Mouse (Mus musculus): ENCODE data around the gene Itln1.

Gene Itln1

GRCm38 (mm10) chr1:171535194-171535593 is at the start of gene Itln1:
Itln1 (minus strand) TSS chr1:171535294.
- DNase-seq = no peak

GRCm38 (mm10) chr1:171584584-171584983 is 49.5 kb upstream of the Itln1 start:
- DNase-seq = no peak

GRCm38 (mm10) chr1:171577168-171577567 is 42.1 kb upstream of the Itln1 start:
- DNase-seq = no peak

GRCm38 (mm10) chr1:171568436-171568835 is 33.3 kb upstream of the Itln1 start:
- DNase-seq = no peak

GRCm38 (mm10) chr1:171566777-171567176 is 31.7 kb upstream of the Itln1 start:
- peak; percentile 85 to 87 for DNase-seq

GRCm38 (mm10) chr1:171565888-171566287 is 30.8 kb upstream of the Itln1 start:
- no peak for DNase-seq

- DNase-seq = peak; percentile 64
Measured at GRCm38 (mm10) chr1:171564247-171564646, 29.2 kb upstream of the Itln1 start.

GRCm38 (mm10) chr1:171563042-171563441 is 27.9 kb upstream of the Itln1 start:
- DNase-seq = peak; percentile 59 to 63

GRCm38 (mm10) chr1:171561639-171562225 is 26.6 kb upstream of the Itln1 start:
- peak; percentile 36 to 38 for DNase-seq

- no peak for DNase-seq
Measured at GRCm38 (mm10) chr1:171561200-171561599, 26.1 kb upstream of the Itln1 start.

GRCm38 (mm10) chr1:171560262-171560661 is 25.2 kb upstream of the Itln1 start:
- no peak for DNase-seq

GRCm38 (mm10) chr1:171558898-171559297 is 23.8 kb upstream of the Itln1 start, which contains the start of gene Cd244a:
Cd244a (plus strand) TSS chr1:171559193.
- DNase-seq = peak; percentile 32 to 38

GRCm38 (mm10) chr1:171558407-171558806 is 23.3 kb upstream of the Itln1 start:
- DNase-seq = no peak

GRCm38 (mm10) chr1:171556366-171556765 is 21.3 kb upstream of the Itln1 start:
- no peak for DNase-seq

GRCm38 (mm10) chr1:171553359-171554341 is 18.6 kb upstream of the Itln1 start:
- DNase-seq = no peak

GRCm38 (mm10) chr1:171552230-171552629 is 17.1 kb upstream of the Itln1 start:
- no peak for DNase-seq

- peak; percentile 70 to 71 for DNase-seq
Measured at GRCm38 (mm10) chr1:171551326-171551725, 16.2 kb upstream of the Itln1 start.

GRCm38 (mm10) chr1:171540694-171541093 is 5.6 kb upstream of the Itln1 start:
- no peak for DNase-seq

GRCm38 (mm10) chr1:171534557-171534956 is 537 bp downstream of the Itln1 start:
- DNase-seq = no peak

- peak; percentile 38 for DNase-seq
Measured at GRCm38 (mm10) chr1:171532830-171533229, 2.3 kb downstream of the Itln1 start.

- no peak for DNase-seq
Measured at GRCm38 (mm10) chr1:171531367-171531766, 3.7 kb downstream of the Itln1 start.

GRCm38 (mm10) chr1:171515557-171515956 is 19.5 kb downstream of the Itln1 start:
- no peak for DNase-seq

- DNase-seq = peak; percentile 24 to 44
Measured at GRCm38 (mm10) chr1:171515039-171515438, 20.1 kb downstream of the Itln1 start.

- DNase-seq = no peak
Measured at GRCm38 (mm10) chr1:171513760-171514159, 21.3 kb downstream of the Itln1 start.

Measured in B cell, adult 2 months (primary cell).